Mouse (Mus musculus) frontal cortex, adult 2 months (tissue): ENCODE measurements around the gene Pigo. TPM values are rescaled to one million over a fixed set of nuclear protein-coding genes. Genes with fewer than 3 reads are reported as not detected.

Experiments
- DNase-seq, 2 experiments: peaks; one replicate each; pipeline ENCODE4 v3.0.0; 2022; ENCODE audit warnings: low spot score in 1 of 2; ENCODE audit errors: extremely low spot score in 1 of 2
- polyA plus RNA-seq: library from polyadenylated mRNA; depleted of rRNA; stranded (reverse); fragments of >200 nt; gene quantifications from 2 replicates; pipeline ENCODE4 v1.2.3, GENCODE M21; 2012; rRNA removed

The Pigo gene
- 20.7 and 23.0 TPM in 2 replicates for polyA plus RNA-seq

GRCm38 (mm10) chr4:43025084-43025960 is at the start of gene Pigo:
Gene Pigo (minus strand): TSS chr4:43025819.
- peak; percentile 85 to 94 for DNase-seq

- DNase-seq = no peak
Observed at GRCm38 (mm10) chr4:43074923-43075322, 49.3 kb upstream of the Pigo start.

- DNase-seq = no peak
Observed at GRCm38 (mm10) chr4:43065471-43065870, 39.9 kb upstream of the Pigo start.

- DNase-seq = no peak
Observed at GRCm38 (mm10) chr4:43060286-43060685, 34.7 kb upstream of the Pigo start.

- no peak for DNase-seq
Observed at GRCm38 (mm10) chr4:43059697-43060096, 34.1 kb upstream of the Pigo start.

- DNase-seq = peak; percentile 67 to 88
Observed at GRCm38 (mm10) chr4:43058753-43059654, 33.4 kb upstream of the Pigo start, which contains the start of gene Unc13b. Gene Unc13b (plus strand): TSS chr4:43058953.

GRCm38 (mm10) chr4:43058392-43058752 is 32.8 kb upstream of the Pigo start:
- DNase-seq = no peak

GRCm38 (mm10) chr4:43057654-43058053 is 32.0 kb upstream of the Pigo start:
- no peak for DNase-seq

GRCm38 (mm10) chr4:43052627-43053026 is 27.0 kb upstream of the Pigo start:
- DNase-seq = peak in 1 of 2 experiments; percentile 82

- peak; percentile 72 to 92 for DNase-seq
Observed at GRCm38 (mm10) chr4:43047231-43047630, 21.6 kb upstream of the Pigo start.

- no peak for DNase-seq
Observed at GRCm38 (mm10) chr4:43046607-43047006, 21.0 kb upstream of the Pigo start.

- peak; percentile 92 to 96 for DNase-seq
Observed at GRCm38 (mm10) chr4:43045659-43046302, 20.2 kb upstream of the Pigo start, which contains the start of gene Fam214b. Gene Fam214b (minus strand): TSS chr4:43046220.

- no peak for DNase-seq
Observed at GRCm38 (mm10) chr4:43045285-43045658, 19.7 kb upstream of the Pigo start.

GRCm38 (mm10) chr4:43044673-43045072 is 19.1 kb upstream of the Pigo start:
- DNase-seq = no peak

GRCm38 (mm10) chr4:43043644-43044357 is 18.2 kb upstream of the Pigo start:
- peak; percentile 59 to 61 for DNase-seq

- no peak for DNase-seq
Observed at GRCm38 (mm10) chr4:43040881-43041547, 15.4 kb upstream of the Pigo start.

GRCm38 (mm10) chr4:43040114-43040572 is 14.5 kb upstream of the Pigo start:
- DNase-seq = peak; percentile 96

GRCm38 (mm10) chr4:43039609-43040008 is 14.0 kb upstream of the Pigo start:
- no peak for DNase-seq
